Mouse (Mus musculus) testis, adult 2 months (tissue): ENCODE results near the gene Trpv2.

ENCODE experiments used
- CTCF ChIP-seq: fragments of 200-500 bp; IDR thresholded peaks from 2 replicates; pipeline ENCODE4 v1.5.1; 2012; ENCODE audit warnings: low read depth, mild to moderate bottlenecking, inconsistent platforms, low read length, moderate library complexity; ENCODE audit not compliant: control insufficient read depth, insufficient read depth, insufficient replicate concordance
- POLR2A ChIP-seq: fragments of 200-500 bp; IDR thresholded peaks from 2 replicates; pipeline ENCODE4 v1.6.1; 2012; ENCODE audit warnings: low read depth, mild to moderate bottlenecking, inconsistent platforms, low read length, moderate library complexity; ENCODE audit not compliant: control insufficient read depth

- TF ChIP-seq CTCF (no peak), POLR2A (no peak)
These were observed 63.1 kb downstream of the Trpv2 start for GRCm38 (mm10) chr11:62637401-62637800.
